Mouse (Mus musculus) CD4-positive, CD25-positive, alpha-beta regulatory T cell, adult 4 months (primary cell): ENCODE data around the gene Col18a1. TPM values are rescaled to one million over a fixed set of nuclear protein-coding genes. Genes with fewer than 3 reads are reported as not detected.

Experiments used
- ATAC-seq: one replicate; pipeline ENCODE4 v1.8.0; 2017
- polyA plus RNA-seq, 2 experiments: library from polyadenylated mRNA; unstranded; fragments of 100-300 nt; shearing (Covaris generic); gene quantifications; one replicate each; pipeline ENCODE4 v1.2.1; 2017

Gene Col18a1
- polyA plus RNA-seq, 2 experiments from 2014 or later = 0.16 TPM; not detected in 1

- no peak for ATAC-seq
These were observed 104.9 kb downstream of the Col18a1 start for GRCm38 (mm10) chr10:77061426-77061825.

DNA sequence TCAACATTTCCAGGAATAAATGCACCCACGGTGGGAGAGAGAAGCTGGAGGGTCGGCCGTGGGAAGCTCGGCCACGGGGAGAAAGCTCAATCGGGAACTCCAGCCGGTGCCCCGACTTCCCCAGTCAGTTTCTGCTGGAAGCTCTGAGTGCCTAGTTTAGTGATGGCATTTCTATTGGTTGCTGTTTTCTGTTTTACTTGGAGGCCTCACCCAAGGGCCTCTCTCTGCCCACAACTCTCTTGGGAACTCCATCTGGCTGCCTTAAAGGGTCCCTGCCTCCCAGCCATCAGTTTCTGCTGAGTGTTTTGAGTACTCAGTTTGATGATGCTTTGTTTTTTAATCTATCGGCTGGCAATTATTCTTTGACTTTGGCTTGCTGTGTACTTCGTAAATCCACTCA, 109.6 kb downstream of the Col18a1 start:
- ATAC-seq = no peak

DNA sequence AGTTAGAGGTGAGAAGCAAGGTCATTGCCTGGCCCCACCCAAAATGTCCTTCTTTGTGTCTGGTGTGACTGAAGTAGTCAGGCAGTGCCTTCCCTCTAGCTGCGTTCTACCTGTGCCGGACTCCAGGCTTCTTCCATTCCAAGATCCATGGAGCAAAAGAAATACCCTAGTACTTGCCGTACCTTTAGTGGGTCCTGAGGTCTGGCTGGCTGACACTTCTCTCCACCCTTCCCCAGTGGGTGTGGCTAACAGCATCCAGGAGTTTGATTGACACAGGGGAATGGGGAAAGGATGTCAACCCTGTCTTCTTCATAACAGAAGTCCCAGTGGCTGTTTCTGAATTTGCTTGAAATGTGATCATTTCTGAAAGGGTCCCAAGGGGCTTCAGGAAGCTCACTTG, 117.7 kb downstream of the Col18a1 start:
- ATAC-seq = no peak

- no peak for ATAC-seq
These were observed 118.2 kb downstream of the Col18a1 start for GRCm38 (mm10) chr10:77048196-77048595.

DNA sequence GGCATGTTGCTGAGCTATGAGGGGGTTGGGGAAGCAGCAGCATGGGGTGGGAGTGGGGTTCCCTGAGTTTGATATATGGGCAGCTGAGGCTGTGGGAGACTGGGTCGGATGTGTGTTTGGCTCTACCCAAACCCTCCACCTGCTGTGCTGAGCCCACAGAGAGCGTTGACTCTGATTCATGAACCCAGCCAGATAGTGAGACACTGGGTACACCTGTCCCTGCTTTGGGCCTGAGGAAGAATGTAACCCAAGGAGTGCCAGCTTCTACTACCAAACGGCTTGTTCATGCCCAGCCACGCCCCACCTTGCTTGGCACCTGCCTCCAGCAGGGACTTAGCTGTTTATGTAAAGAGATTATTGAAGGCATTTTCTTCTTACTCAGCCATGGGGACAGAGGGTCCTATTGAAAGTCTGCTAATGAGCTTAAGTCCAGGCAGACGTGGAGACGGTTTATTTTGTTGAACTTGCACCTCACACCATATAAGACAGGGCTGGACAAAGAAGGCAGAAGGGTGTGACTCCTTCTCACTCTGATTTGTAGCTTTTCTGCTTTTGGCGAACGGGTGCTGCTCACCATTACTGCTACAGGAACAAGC, 127.7 kb downstream of the Col18a1 start:
- no peak for ATAC-seq

- ATAC-seq = peak; percentile 13
These were observed 130.9 kb downstream of the Col18a1 start for GRCm38 (mm10) chr10:77035487-77035886.

- ATAC-seq = peak; percentile 51
These were observed 132.9 kb downstream of the Col18a1 start for GRCm38 (mm10) chr10:77033323-77034025.

DNA sequence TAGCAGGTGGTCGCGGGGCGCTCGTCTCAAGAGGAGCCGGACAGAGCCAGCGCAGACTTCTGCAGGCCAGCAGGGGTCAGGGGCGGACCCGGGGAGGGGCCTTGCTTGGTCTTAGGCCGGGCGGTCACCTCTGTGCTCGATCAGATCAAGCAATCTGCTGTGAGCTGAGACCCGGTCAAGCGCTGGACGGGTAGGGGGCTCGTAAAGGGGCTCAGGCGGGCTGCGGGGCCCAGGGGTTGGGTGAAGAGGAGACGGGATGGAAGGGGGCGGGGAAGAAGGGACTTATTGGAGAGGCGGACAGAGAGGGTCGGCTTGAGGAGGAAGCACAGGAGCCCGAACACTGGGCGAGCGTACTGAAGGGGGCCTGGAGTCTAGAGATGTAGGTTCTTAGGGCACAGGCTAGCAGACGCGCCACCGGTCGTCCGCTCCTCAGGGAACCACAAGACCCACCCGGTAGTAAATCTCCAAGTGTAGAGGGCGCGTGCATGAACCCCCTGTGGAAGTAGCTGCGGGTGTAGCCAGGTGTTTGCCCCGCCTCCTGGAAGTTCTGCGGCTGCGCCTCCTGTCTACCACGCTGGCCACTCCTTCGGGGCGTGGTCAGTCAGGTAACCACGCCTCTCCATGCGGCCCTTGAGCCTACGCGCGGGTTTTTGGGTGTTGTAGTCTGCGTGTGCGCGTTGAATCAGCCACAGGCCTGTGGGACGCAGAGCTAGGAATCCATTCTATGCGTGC, 133.6 kb downstream of the Col18a1 start:
- ATAC-seq = peak; percentile 92

- ATAC-seq = no peak
These were observed 134.5 kb downstream of the Col18a1 start, which contains the start of gene Slc19a1 for GRCm38 (mm10) chr10:77031768-77032375. Slc19a1 (plus strand) TSS chr10:77032241.

DNA sequence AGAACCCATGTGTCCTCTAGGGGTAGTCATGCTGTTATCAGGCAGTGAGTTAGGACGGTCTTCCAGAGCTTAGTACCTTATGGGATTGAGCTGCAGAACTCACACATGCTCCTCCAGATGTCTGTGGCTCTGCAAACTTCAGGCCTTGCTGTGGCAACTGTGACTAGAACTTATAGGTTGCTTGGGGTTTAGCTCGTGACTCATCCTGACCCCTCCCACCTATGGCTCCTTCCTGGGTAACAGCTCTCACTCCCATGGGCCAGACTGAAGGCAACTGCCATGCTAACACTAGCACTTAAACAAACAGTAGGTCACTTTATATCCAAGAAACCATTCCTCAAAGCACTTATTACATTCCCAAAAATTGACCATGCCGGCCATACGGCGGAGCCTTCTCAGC, 135.7 kb downstream of the Col18a1 start:
- no peak for ATAC-seq

DNA sequence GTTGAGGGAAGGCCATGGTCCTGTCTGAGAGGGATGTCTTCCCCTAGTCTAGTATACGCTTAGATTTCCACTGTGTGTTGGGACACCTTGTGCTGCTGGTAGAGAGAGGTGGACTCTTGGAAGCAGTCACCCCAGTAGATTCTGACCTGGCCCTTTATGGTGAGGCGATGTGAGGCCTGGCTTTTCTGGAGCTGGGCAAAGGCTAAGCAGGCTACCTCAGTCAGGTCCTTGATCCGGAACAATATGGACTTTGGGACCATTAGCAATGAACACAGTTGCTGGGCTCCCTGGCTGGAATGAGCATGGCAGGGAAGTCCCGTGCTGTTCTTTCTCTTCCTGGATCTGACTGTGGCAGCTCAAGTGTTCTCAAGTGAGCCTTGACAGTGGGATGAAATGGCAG, 136.6 kb downstream of the Col18a1 start:
- no peak for ATAC-seq

GRCm38 (mm10) chr10:77028782-77029296, 137.5 kb downstream of the Col18a1 start:
- no peak for ATAC-seq

GRCm38 (mm10) chr10:77026944-77027343, 139.4 kb downstream of the Col18a1 start:
- no peak for ATAC-seq

DNA sequence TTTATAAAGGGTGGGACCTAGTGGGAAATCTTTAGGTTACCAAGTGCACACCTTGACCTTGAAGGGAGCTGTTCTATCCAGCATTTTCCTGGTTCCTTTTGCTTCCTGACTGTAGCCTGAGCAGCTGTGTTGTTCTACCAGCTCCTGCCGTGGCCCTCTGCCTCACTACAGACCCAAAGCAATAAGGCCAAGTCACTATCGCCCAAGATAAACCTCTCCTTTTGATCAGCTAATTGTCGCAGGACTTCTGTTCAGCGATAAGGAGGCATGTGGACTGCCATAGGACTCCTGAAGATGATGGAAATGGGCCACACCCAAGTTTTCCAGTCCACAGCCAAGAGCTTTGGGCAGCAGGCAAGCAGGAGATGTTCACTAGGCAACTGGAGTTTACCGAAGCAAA, 142.1 kb downstream of the Col18a1 start:
- ATAC-seq = no peak

- no peak for ATAC-seq
These were observed 143.8 kb downstream of the Col18a1 start for GRCm38 (mm10) chr10:77022301-77023130.

DNA sequence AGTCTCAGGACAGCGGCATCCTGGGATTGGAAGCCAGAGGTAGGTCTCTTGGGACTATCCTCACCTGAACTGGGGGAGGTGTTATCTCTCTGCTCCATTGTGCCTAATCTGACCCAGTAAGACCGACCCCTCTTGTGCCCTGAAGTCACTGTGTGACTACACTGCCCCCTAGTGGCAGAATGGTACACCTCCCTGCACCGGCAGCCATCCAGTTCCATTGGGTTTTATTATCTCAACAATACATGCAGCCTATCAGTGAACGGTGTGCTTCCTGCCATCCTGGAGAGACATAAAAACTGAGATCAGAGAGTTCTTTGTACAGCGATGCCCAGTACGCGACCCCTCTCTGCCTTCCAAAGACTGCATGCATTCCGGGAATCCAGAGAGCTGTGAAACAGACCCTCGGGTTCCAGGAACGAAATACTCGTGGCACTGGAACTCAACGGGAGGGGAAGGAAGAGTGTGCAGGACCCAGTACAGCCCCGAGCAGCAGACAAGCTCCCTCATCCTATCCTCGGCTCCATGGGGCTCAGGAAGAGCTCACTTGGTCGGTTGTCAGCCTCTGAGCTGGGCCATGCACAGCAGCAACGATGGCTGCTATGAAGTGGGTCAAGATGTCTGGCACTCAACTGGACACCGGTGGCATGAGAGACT, 144.8 kb downstream of the Col18a1 start:
- ATAC-seq = peak; percentile 92

DNA sequence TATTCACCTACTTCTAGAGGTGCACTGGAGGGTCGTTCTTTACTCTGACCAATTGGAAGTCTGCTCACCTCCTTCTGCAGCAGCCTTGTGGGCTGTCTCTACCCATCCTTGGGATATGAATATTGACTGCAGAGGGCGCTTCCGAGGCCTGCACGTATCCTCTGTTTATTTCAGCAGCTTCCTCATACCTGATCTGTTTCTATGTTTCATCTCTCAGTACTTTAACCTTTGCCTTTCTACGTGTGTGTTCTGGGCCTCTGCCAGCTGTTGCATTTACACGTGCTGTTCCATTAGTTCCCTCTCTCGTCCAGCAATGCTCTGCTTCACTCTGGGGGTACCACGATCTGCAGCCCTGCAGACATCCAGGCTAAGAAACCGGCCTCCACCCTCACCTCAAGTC, 148.7 kb downstream of the Col18a1 start:
- ATAC-seq = no peak

GRCm38 (mm10) chr10:77017061-77017460, 149.3 kb downstream of the Col18a1 start:
- no peak for ATAC-seq

DNA sequence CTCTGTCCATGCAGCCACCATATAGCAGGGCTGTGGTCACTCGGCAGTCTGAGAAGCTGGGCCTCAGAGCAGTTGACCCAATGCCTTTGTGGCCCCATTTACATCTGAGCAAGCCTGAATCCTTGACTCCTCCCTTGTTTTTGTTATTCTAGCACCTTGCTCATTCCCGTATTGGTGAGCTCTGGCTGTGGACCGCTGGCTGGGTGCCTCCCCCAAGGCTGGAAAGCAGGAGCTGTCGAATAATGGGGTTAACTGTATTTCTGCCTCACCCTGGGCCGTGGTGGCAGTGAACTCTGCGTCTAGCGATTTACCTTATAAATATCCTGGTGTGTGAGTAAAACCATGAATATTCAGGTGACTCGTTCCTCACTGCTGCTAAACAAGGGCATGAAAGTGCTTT, 149.8 kb downstream of the Col18a1 start:
- no peak for ATAC-seq

GRCm38 (mm10) chr10:77016080-77016479, 150.3 kb downstream of the Col18a1 start:
- ATAC-seq = no peak

- ATAC-seq = no peak
These were observed 154.7 kb downstream of the Col18a1 start for GRCm38 (mm10) chr10:77011681-77012080.

- no peak for ATAC-seq
These were observed 157.7 kb downstream of the Col18a1 start for GRCm38 (mm10) chr10:77008698-77009097.
